Mouse (Mus musculus): ENCODE data around the gene Bcl2l11. TPM values are rescaled to one million over a fixed set of nuclear protein-coding genes. Genes with fewer than 3 reads are reported as not detected.

The Bcl2l11 gene
- total and polyA plus RNA-seq, 3 experiments: 2.3 to 6.3 TPM; not detected in 1

GRCm38 (mm10) chr2:128210376-128210775, 84.5 kb downstream of the Bcl2l11 start:
- TF ChIP-seq NRF1 (IDR thresholded peaks at IDR 0.05; ENCODE audit: insufficient read depth, low read depth, low read length, poor library complexity, severe bottlenecking) (no peak), CHD2 (IDR thresholded peaks at IDR 0.05; ENCODE audit: low read length) (no peak), POLR2A (IDR thresholded peaks at IDR 0.05; ENCODE audit: control insufficient read depth in 1 of 2, insufficient read depth in 1 of 2, low read depth in 1 of 2, low read length in 2 of 2, poor library complexity in 1 of 2) (no peak), CTCF (IDR thresholded peaks at IDR 0.05 in 2 of 3, conservative IDR thresholded peaks at IDR 0.05 in 1 of 3; ENCODE audit: control insufficient read depth in 1 of 3, insufficient read depth in 1 of 3, low read depth in 2 of 3, low read length in 3 of 3, poor library complexity in 1 of 3, severe bottlenecking in 1 of 3) (no peak), ZNF384 (IDR thresholded peaks at IDR 0.05; ENCODE audit: low read depth, low read length) (peak; percentile 94), MAFK (IDR thresholded peaks at IDR 0.05; ENCODE audit: borderline replicate concordance, low read depth, low read length) (no peak), TCF12 (IDR thresholded peaks at IDR 0.05; ENCODE audit: low read depth, low read length) (no peak)
- Histone ChIP-seq H3K27me3 (ENCODE audit: control insufficient read depth in 1 of 2, insufficient read depth in 2 of 2, low read length in 2 of 2) (no peaks in the 10 kb centered on the region), H3K36me3 (ENCODE audit: control insufficient read depth in 1 of 2, insufficient read depth in 2 of 2, low read length in 2 of 2) (peaks cover 0 to 9% of the 10 kb centered on the region in 2 experiments; a peak in 2 of 4 replicates), H3K9me3 (replicated peaks; ENCODE audit: insufficient read depth, low read length) (no peaks in the 10 kb centered on the region), H3K4me3 (ENCODE audit: control insufficient read depth in 1 of 2, insufficient read depth in 1 of 2, low read depth in 2 of 2, low read length in 2 of 2) (no peak overlapping the region), H3K9ac (ENCODE audit: control insufficient read depth, low read depth, low read length, poor library complexity, severe bottlenecking) (no peak overlapping the region), H3K79me2 (ENCODE audit: control insufficient read depth, insufficient read depth, low read length, poor library complexity) (no peaks in the 10 kb centered on the region), H3K27ac (ENCODE audit: control insufficient read depth, low read depth, low read length) (no peak overlapping the region), H3K4me1 (ENCODE audit: control insufficient read depth in 1 of 2, insufficient read depth in 2 of 2, low read length in 2 of 2) (peaks cover 0 to 19% of the 10 kb centered on the region in 2 experiments; a peak in 3 of 4 replicates)
- peak; percentile 50 for DNase-seq (ENCODE audit: low read depth, low spot score)

GRCm38 (mm10) chr2:128211022-128211880, 85.4 kb downstream of the Bcl2l11 start:
- H3K9me3 ChIP-seq (replicated peaks; ENCODE audit: insufficient read depth, low read length): no peaks in the 10 kb centered on the region
- peak; percentile 20 for DNase-seq (ENCODE audit: low read depth, low spot score)
- peaks cover 0 to 9% of the 10 kb centered on the region in 2 experiments; a peak in 2 of 4 replicates for H3K36me3 ChIP-seq (ENCODE audit: control insufficient read depth in 1 of 2, insufficient read depth in 2 of 2, low read length in 2 of 2)
- H3K27me3 ChIP-seq (ENCODE audit: control insufficient read depth in 1 of 2, insufficient read depth in 2 of 2, low read length in 2 of 2): no peaks in the 10 kb centered on the region
- no peak overlapping the region for H3K9ac ChIP-seq (ENCODE audit: control insufficient read depth, low read depth, low read length, poor library complexity, severe bottlenecking)
- H3K4me1 ChIP-seq (ENCODE audit: control insufficient read depth in 1 of 2, insufficient read depth in 2 of 2, low read length in 2 of 2): peaks cover 0 to 19% of the 10 kb centered on the region in 2 experiments; a peak in 3 of 4 replicates
- H3K79me2 ChIP-seq (ENCODE audit: control insufficient read depth, insufficient read depth, low read length, poor library complexity): no peaks in the 10 kb centered on the region
- no peak overlapping the region for H3K4me3 ChIP-seq (ENCODE audit: control insufficient read depth in 1 of 2, insufficient read depth in 1 of 2, low read depth in 2 of 2, low read length in 2 of 2)
- TF ChIP-seq TCF12 (IDR thresholded peaks at IDR 0.05; ENCODE audit: low read depth, low read length) (peak; percentile 26; the same call in 1 of the 2 replicates), GATA1 (IDR thresholded peaks at IDR 0.05; ENCODE audit: low read depth, low read length) (peak; percentile 42; the same call in 1 of the 2 replicates), EP300 (IDR thresholded peaks at IDR 0.05; ENCODE audit: low read depth in 1 of 2, low read length in 2 of 2) (peak in 1 of 2 experiments; percentile 22; a peak in 1 of 4 replicates), KAT2A (conservative IDR thresholded peaks at IDR 0.05; ENCODE audit: low read depth, low read length) (no peak), TAL1 (IDR thresholded peaks at IDR 0.05; ENCODE audit: low read length) (0 out of 2 replicates have a peak, but pooled peaks have one; percentile 18)
- no peak overlapping the region for H3K27ac ChIP-seq (ENCODE audit: control insufficient read depth, low read depth, low read length)

GRCm38 (mm10) chr2:128211881-128212209, 86.0 kb downstream of the Bcl2l11 start:
- H3K9me3 ChIP-seq (replicated peaks; ENCODE audit: insufficient read depth, low read length): no peaks in the 10 kb centered on the region
- no peak for DNase-seq (ENCODE audit: low read depth, low spot score)
- H3K27ac ChIP-seq (ENCODE audit: control insufficient read depth, low read depth, low read length): no peak overlapping the region
- no peaks in the 10 kb centered on the region for H3K27me3 ChIP-seq (ENCODE audit: control insufficient read depth in 1 of 2, insufficient read depth in 2 of 2, low read length in 2 of 2)
- no peak for TF ChIP-seq RCOR1 (IDR thresholded peaks at IDR 0.05; ENCODE audit: low read depth, low read length)
- TF ChIP-seq RAD21 (IDR thresholded peaks at IDR 0.05; ENCODE audit: low read depth, low read length): no peak
- TF ChIP-seq JUND (IDR thresholded peaks at IDR 0.05; ENCODE audit: low read depth, low read length): no peak
- no peak for TF ChIP-seq E2F4 (IDR thresholded peaks at IDR 0.05; ENCODE audit: borderline replicate concordance, low read depth, low read length)
- TF ChIP-seq ZKSCAN1 (IDR thresholded peaks at IDR 0.05; ENCODE audit: low read depth, low read length): no peak
- no peak for TF ChIP-seq KAT2A (conservative IDR thresholded peaks at IDR 0.05; ENCODE audit: low read depth, low read length)
- TF ChIP-seq HCFC1 (IDR thresholded peaks at IDR 0.05; ENCODE audit: low read depth, low read length): no peak
- TF ChIP-seq MAFK (IDR thresholded peaks at IDR 0.05; ENCODE audit: borderline replicate concordance, low read depth, low read length): no peak
- no peak overlapping the region for H3K4me3 ChIP-seq (ENCODE audit: control insufficient read depth in 1 of 2, insufficient read depth in 1 of 2, low read depth in 2 of 2, low read length in 2 of 2)
- no peak overlapping the region for H3K9ac ChIP-seq (ENCODE audit: control insufficient read depth, low read depth, low read length, poor library complexity, severe bottlenecking)
- peaks cover 0 to 9% of the 10 kb centered on the region in 2 experiments; a peak in 2 of 4 replicates for H3K36me3 ChIP-seq (ENCODE audit: control insufficient read depth in 1 of 2, insufficient read depth in 2 of 2, low read length in 2 of 2)
- H3K4me1 ChIP-seq (ENCODE audit: control insufficient read depth in 1 of 2, insufficient read depth in 2 of 2, low read length in 2 of 2): peaks cover 0 to 19% of the 10 kb centered on the region in 2 experiments; a peak in 3 of 4 replicates
- no peaks in the 10 kb centered on the region for H3K79me2 ChIP-seq (ENCODE audit: control insufficient read depth, insufficient read depth, low read length, poor library complexity)
